Mouse (Mus musculus): Measurements from ENCODE around the gene Tcte1. TPM values are rescaled to one million over a fixed set of nuclear protein-coding genes. Genes with fewer than 3 reads are reported as not detected.

Gene Tcte1
- polyA plus RNA-seq, 1 experiment from 2014 or later = not detected

GRCm38 (mm10) chr17:45517135-45517534, 6.1 kb upstream of the Tcte1 start:
- Histone ChIP-seq H3K27me3 (replicated peaks; ENCODE audit: control insufficient read depth, insufficient read depth, low read length) (no peaks in the 10 kb centered on the region), H3K9ac (ENCODE audit: low read depth, low read length) (no peak overlapping the region), H3K4me2 (replicated peaks; ENCODE audit: low read depth) (no peak overlapping the region), H3K4me1 (replicated peaks; ENCODE audit: control insufficient read depth, insufficient read depth, low read length) (no peaks in the 10 kb centered on the region), H3K36me3 (ENCODE audit: control insufficient read depth, insufficient read depth) (peaks cover 16% of the 10 kb centered on the region; the same call in 1 of the 2 replicates), H3K27ac (ENCODE audit: low read depth, low read length) (no peak overlapping the region), H3K9me3 (ENCODE audit: control insufficient read depth) (no peaks in the 10 kb centered on the region), H3K4me3 (ENCODE audit: low read depth, low read length) (no peak overlapping the region)
- WGBS = 95% methylated on average over 21 of the region's 21 CpGs
- no peak for TF ChIP-seq CTCF (IDR thresholded peaks at IDR 0.05; ENCODE audit: low read depth)
- ATAC-seq = no peak

GRCm38 (mm10) chr17:45517549-45518215, 5.6 kb upstream of the Tcte1 start:
- Histone ChIP-seq H3K27me3 (replicated peaks; ENCODE audit: control insufficient read depth, insufficient read depth, low read length) (no peaks in the 10 kb centered on the region), H3K4me1 (replicated peaks; ENCODE audit: control insufficient read depth, insufficient read depth, low read length) (no peaks in the 10 kb centered on the region), H3K4me2 (replicated peaks; ENCODE audit: low read depth) (no peak overlapping the region), H3K9ac (ENCODE audit: low read depth, low read length) (no peak overlapping the region), H3K9me3 (ENCODE audit: control insufficient read depth) (no peaks in the 10 kb centered on the region), H3K27ac (ENCODE audit: low read depth, low read length) (no peak overlapping the region), H3K36me3 (ENCODE audit: control insufficient read depth, insufficient read depth) (peaks cover 16% of the 10 kb centered on the region; the same call in 1 of the 2 replicates), H3K4me3 (ENCODE audit: low read depth, low read length) (no peak overlapping the region)
- WGBS = 88% methylated on average over 28 of the region's 28 CpGs
- no peak for ATAC-seq
- TF ChIP-seq CTCF (IDR thresholded peaks at IDR 0.05; ENCODE audit: low read depth) = no peak

- 80% methylated on average over 12 of the region's 12 CpGs for WGBS
- no peak overlapping the region for H3K4me3 ChIP-seq (ENCODE audit: low read depth, low read length)
- no peak for TF ChIP-seq CTCF (IDR thresholded peaks at IDR 0.05; ENCODE audit: low read depth)
- ATAC-seq = no peak
- H3K36me3 ChIP-seq (ENCODE audit: control insufficient read depth, insufficient read depth) = peaks cover 16% of the 10 kb centered on the region; the same call in 1 of the 2 replicates
- H3K27ac ChIP-seq (ENCODE audit: low read depth, low read length) = no peak overlapping the region
- no peaks in the 10 kb centered on the region for H3K4me1 ChIP-seq (replicated peaks; ENCODE audit: control insufficient read depth, insufficient read depth, low read length)
- peaks cover 3% of the 10 kb centered on the region; the same call in 1 of the 2 replicates for H3K27me3 ChIP-seq (replicated peaks; ENCODE audit: control insufficient read depth, insufficient read depth, low read length)
- no peaks in the 10 kb centered on the region for H3K9me3 ChIP-seq (ENCODE audit: control insufficient read depth)
- no peak overlapping the region for H3K4me2 ChIP-seq (replicated peaks; ENCODE audit: low read depth)
- H3K9ac ChIP-seq (ENCODE audit: low read depth, low read length) = no peak overlapping the region
Measured at GRCm38 (mm10) chr17:45518766-45519475, 4.3 kb upstream of the Tcte1 start.

GRCm38 (mm10) chr17:45520136-45520535, 3.1 kb upstream of the Tcte1 start:
- TF ChIP-seq CTCF (IDR thresholded peaks at IDR 0.05; ENCODE audit: low read depth) = no peak
- Histone ChIP-seq H3K27ac (ENCODE audit: low read depth, low read length) (no peak overlapping the region), H3K9ac (ENCODE audit: low read depth, low read length) (no peak overlapping the region), H3K9me3 (ENCODE audit: control insufficient read depth) (no peaks in the 10 kb centered on the region), H3K4me2 (replicated peaks; ENCODE audit: low read depth) (no peak overlapping the region), H3K36me3 (ENCODE audit: control insufficient read depth, insufficient read depth) (peaks cover 16% of the 10 kb centered on the region; the same call in 1 of the 2 replicates), H3K27me3 (replicated peaks; ENCODE audit: control insufficient read depth, insufficient read depth, low read length) (peaks cover 9% of the 10 kb centered on the region; the same call in 1 of the 2 replicates), H3K4me3 (ENCODE audit: low read depth, low read length) (no peak overlapping the region), H3K4me1 (replicated peaks; ENCODE audit: control insufficient read depth, insufficient read depth, low read length) (no peaks in the 10 kb centered on the region)
- WGBS = 83% methylated on average over 11 of the region's 11 CpGs
- ATAC-seq = no peak

- Histone ChIP-seq H3K36me3 (ENCODE audit: control insufficient read depth, insufficient read depth) (no peaks in the 10 kb centered on the region; the same call in 1 of the 2 replicates), H3K27ac (ENCODE audit: low read depth, low read length) (no peak overlapping the region), H3K4me1 (replicated peaks; ENCODE audit: control insufficient read depth, insufficient read depth, low read length) (no peaks in the 10 kb centered on the region), H3K4me2 (replicated peaks; ENCODE audit: low read depth) (no peak overlapping the region), H3K9ac (ENCODE audit: low read depth, low read length) (no peak overlapping the region), H3K4me3 (ENCODE audit: low read depth, low read length) (no peak overlapping the region), H3K27me3 (replicated peaks; ENCODE audit: control insufficient read depth, insufficient read depth, low read length) (peaks cover 19% of the 10 kb centered on the region), H3K9me3 (ENCODE audit: control insufficient read depth) (no peaks in the 10 kb centered on the region)
- 61% methylated on average over 4 of the region's 4 CpGs for WGBS
- ATAC-seq = no peak
- TF ChIP-seq CTCF (IDR thresholded peaks at IDR 0.05; ENCODE audit: low read depth) = no peak
Measured at GRCm38 (mm10) chr17:45524961-45525360, 1.7 kb downstream of the Tcte1 start.

- no peak overlapping the region for H3K9ac ChIP-seq (ENCODE audit: low read depth, low read length)
- no peak overlapping the region for H3K4me2 ChIP-seq (replicated peaks; ENCODE audit: low read depth)
- 21% methylated on average over 5 of the region's 5 CpGs for WGBS
- peaks cover 28% of the 10 kb centered on the region for H3K27me3 ChIP-seq (replicated peaks; ENCODE audit: control insufficient read depth, insufficient read depth, low read length)
- ATAC-seq = no peak
- no peaks in the 10 kb centered on the region for H3K36me3 ChIP-seq (ENCODE audit: control insufficient read depth, insufficient read depth)
- no peak overlapping the region for H3K27ac ChIP-seq (ENCODE audit: low read depth, low read length)
- H3K4me1 ChIP-seq (replicated peaks; ENCODE audit: control insufficient read depth, insufficient read depth, low read length) = no peaks in the 10 kb centered on the region
- no peak overlapping the region for H3K4me3 ChIP-seq (ENCODE audit: low read depth, low read length)
- H3K9me3 ChIP-seq (ENCODE audit: control insufficient read depth) = no peaks in the 10 kb centered on the region
- no peak for TF ChIP-seq CTCF (IDR thresholded peaks at IDR 0.05; ENCODE audit: low read depth)
Measured at GRCm38 (mm10) chr17:45526571-45526970, 3.3 kb downstream of the Tcte1 start.

All from intestine, postnatal 0 days (tissue).